Mouse (Mus musculus): Measurements from ENCODE around the gene Cryab.

Gene Cryab

GRCm38 (mm10) chr9:50742744-50743143, 8.4 kb upstream of the Cryab start:
- DNase-seq (ENCODE audit: low read depth): no peak

GRCm38 (mm10) chr9:50745806-50746205, 5.3 kb upstream of the Cryab start:
- no peak for DNase-seq (ENCODE audit: low read depth)

- no peak for DNase-seq (ENCODE audit: low read depth)
Measured at GRCm38 (mm10) chr9:50746214-50746677, 4.9 kb upstream of the Cryab start, which contains the start of gene 2310030G06Rik. Gene 2310030G06Rik (minus strand): TSS chr9:50746536.

GRCm38 (mm10) chr9:50750706-50751105, 419 bp upstream of the Cryab start:
- no peak for DNase-seq (ENCODE audit: low read depth)

- no peak for DNase-seq (ENCODE audit: low read depth)
Measured at GRCm38 (mm10) chr9:50752054-50752602, 1.0 kb downstream of the Cryab start, which contains the start of gene Hspb2. Gene Hspb2 (minus strand): TSS chr9:50752354.

- no peak for DNase-seq (ENCODE audit: low read depth)
Measured at GRCm38 (mm10) chr9:50752784-50753615, 1.9 kb downstream of the Cryab start.

GRCm38 (mm10) chr9:50753947-50754346, 2.8 kb downstream of the Cryab start:
- DNase-seq (ENCODE audit: low read depth): no peak

GRCm38 (mm10) chr9:50756711-50757110, 5.6 kb downstream of the Cryab start:
- no peak for DNase-seq (ENCODE audit: low read depth)

- no peak for DNase-seq (ENCODE audit: low read depth)
Measured at GRCm38 (mm10) chr9:50761520-50762243, 10.6 kb downstream of the Cryab start.

- no peak for DNase-seq (ENCODE audit: low read depth)
Measured at GRCm38 (mm10) chr9:50763331-50763730, 12.2 kb downstream of the Cryab start.

GRCm38 (mm10) chr9:50767531-50768106, 16.5 kb downstream of the Cryab start:
- no peak for DNase-seq (ENCODE audit: low read depth)

- peak; percentile 96 for DNase-seq (ENCODE audit: low read depth)
Measured at GRCm38 (mm10) chr9:50768107-50769002, 17.2 kb downstream of the Cryab start, which contains the start of gene Fdxacb1. Gene Fdxacb1 (plus strand): TSS chr9:50768236.

GRCm38 (mm10) chr9:50770011-50770410, 18.9 kb downstream of the Cryab start:
- DNase-seq (ENCODE audit: low read depth): no peak

GRCm38 (mm10) chr9:50774026-50774462, 22.9 kb downstream of the Cryab start:
- no peak for DNase-seq (ENCODE audit: low read depth)

GRCm38 (mm10) chr9:50774991-50775612, 24.0 kb downstream of the Cryab start, which contains the start of the genes Alg9 and 1110032A03Rik:
Gene Alg9 (plus strand): TSS chr9:50775019.
Gene 1110032A03Rik (minus strand): TSS chr9:50775520.
- DNase-seq (ENCODE audit: low read depth): peak; percentile 75

- DNase-seq (ENCODE audit: low read depth): no peak
Measured at GRCm38 (mm10) chr9:50775662-50776126, 24.6 kb downstream of the Cryab start.

GRCm38 (mm10) chr9:50776162-50776760, 25.1 kb downstream of the Cryab start:
- no peak for DNase-seq (ENCODE audit: low read depth)

GRCm38 (mm10) chr9:50782155-50782554, 31.0 kb downstream of the Cryab start:
- DNase-seq (ENCODE audit: low read depth): peak; percentile 38

- DNase-seq (ENCODE audit: low read depth): no peak
Measured at GRCm38 (mm10) chr9:50795266-50795665, 44.1 kb downstream of the Cryab start.

GRCm38 (mm10) chr9:50796776-50797175, 45.7 kb downstream of the Cryab start:
- no peak for DNase-seq (ENCODE audit: low read depth)
